Mouse (Mus musculus): ENCODE measurements at regions not wholly inside any gene's neighbourhood (a gene's known extent, or its start where the extent isn't known, plus 50 kb on each side); places are given as distances from the start of the nearest gene placed in this dataset.

GRCm38 (mm10) chr10:44688555-44688954, 160.3 kb upstream of the Prdm1 start:
- TF ChIP-seq TAL1 (IDR thresholded peaks at IDR 0.05; ENCODE audit: low read length) (no peak), GATA1 (IDR thresholded peaks at IDR 0.05; ENCODE audit: low read length) (no peak)
